Mouse (Mus musculus): ENCODE data around the gene Ovgp1.
"Not testable (repeated sequence)": the region's sequence is repeated elsewhere in the genome, so short reads cannot be mapped to it uniquely, and the experiment has no call there.

Gene Ovgp1

DNA sequence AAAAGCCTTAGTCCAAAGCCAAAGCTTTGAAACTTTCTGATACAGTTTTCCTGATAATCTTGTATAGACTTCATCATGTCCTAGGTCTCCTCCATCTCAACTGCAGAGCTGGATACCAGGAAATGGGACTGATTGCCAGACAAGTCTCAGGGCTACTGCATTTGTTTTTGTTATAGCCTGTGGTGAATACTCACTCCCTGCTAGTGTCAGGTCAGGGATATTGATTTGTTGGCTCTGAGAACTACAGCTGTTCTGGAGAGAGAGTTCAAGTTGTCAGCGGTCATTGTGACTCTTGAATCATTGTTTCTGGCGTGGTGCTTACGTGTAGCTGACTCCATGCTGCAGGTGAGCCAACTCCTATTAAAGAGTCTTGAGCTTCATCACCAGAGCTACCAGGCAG lies at the start of gene Ovgp1:
Gene Ovgp1 (plus strand): TSS at position 301 of the 400 bp plus-strand sequence.
- DNase-seq (ENCODE audit: low read depth, low spot score): no peak

DNA sequence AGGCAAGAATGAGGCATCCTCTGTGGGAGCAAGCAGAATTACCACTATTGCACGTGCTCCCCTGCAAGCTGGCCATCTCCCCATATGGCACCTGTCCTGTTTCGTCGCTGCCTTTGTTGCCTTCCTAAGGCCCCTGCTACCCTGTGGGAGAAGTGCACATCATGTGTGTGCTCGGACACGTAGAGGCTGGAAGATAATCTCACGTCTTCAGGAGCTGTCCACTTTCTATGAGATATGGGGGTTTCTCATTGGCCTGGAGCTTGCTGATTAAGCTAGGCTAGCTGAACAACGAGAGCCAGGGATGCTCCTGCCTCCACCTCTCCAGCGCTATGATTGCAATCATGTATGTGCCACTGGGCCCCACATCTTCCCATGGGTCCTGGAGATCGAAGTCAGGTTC lies 48.9 kb upstream of the Ovgp1 start:
- DNase-seq (ENCODE audit: low read depth, low spot score): no peak

DNA sequence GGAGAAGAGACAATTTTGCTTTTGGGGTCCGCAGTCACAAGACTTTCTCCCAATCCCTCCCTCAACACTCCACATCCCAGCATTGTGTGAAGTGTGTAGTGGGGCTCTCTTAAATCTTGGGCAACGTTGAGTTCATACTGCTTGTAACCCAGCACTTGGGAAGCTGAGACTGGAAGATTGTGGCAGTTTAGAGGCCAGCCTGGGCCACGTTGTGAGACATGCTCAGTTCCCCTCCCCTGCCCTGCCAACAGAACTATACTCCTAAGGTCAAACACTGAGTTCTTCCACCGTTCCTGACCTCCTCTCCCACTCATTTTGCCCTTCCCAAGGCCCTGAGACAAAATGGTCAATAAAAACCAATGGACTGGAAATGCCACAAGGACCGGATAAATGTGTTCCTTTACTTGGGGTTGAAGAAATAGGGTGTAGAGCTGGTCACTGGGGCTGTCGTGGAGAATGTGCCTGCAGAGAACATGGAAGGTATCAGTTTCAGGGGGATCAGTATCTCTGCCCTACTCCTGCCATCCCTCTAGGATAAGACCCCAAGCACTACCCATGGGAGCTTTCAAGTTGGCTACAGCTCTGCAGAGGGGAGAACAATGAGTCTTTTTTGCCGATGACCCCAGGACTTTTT lies 45.8 kb upstream of the Ovgp1 start:
- DNase-seq (ENCODE audit: low read depth, low spot score): no peak

DNA sequence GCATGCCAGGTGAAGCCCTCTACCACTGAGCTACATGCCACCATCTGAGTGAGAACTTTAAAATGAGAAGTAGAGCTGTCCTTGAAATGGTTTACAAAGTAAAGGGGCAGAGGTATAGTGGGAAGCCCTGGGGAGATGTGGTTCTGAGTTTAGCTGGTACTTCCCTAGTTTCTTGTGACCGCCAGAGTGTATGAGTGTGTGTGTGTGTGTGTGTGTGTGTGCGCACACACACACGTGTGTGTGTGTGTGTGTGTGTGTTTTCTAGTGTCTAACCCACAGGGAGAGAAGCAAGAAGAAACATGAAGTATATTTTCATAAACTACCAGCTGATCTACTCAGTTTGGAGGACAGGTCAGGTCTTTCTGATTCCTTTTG lies 45.3 kb upstream of the Ovgp1 start:
- no peak for DNase-seq (ENCODE audit: low read depth, low spot score)

DNA sequence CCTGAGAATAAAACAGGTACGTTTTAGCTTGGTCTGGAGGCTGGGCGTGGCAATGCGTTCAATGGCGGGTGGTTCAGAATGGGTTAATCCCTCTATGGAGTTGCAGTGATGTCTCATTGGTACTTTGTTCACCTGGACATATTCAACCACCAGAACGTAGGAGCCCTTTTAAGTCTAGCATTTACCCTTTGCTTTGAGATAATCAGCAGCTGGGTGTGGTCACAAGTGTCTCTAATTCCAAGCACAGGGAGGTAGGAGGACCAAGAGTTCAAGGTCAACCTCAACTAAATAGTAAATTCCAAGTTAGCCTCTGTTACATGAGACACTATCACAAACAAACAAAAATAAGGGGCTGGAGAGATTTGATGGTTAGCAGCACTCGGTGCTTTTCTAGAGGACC lies 44.7 kb upstream of the Ovgp1 start:
- no peak for DNase-seq (ENCODE audit: low read depth, low spot score)

DNA sequence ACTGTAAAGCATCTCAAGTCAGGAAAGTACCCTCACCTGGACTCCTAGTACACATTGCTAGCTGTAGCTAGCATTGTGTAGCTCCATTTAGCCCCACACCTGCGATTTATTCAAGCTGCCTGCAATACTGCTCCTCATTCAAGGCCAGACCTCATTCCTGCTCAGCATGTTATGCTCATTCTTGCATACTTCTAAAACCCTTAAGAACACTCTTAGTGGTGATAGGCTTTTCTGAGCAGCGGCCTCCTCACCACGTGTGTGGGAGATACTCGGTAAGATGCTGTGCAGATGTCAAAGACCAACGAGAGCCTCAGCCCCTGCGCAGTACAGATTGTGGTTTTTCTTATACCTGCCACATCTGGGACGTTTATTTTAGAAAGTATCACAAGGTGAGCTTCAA lies 43.7 kb upstream of the Ovgp1 start:
- no peak for DNase-seq (ENCODE audit: low read depth, low spot score)

DNA sequence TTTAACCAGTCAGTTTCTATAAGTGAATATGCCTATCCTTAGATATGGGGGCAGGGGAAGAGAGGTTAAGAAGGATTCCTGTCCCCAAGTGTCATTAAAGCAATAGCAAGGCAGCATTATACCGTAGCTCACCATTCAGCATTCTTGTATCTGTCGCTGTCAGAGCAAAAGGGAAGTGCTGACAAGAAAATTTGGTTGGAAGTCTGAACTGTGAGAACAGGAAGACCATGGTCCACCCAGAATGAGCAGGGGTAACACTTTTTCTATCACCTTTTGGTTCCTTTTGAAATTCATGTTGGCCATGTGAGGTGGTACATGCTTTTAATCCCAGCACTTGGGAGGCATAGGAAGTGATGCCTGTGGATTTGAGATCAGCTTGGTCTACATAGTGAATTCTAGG lies 42.4 kb upstream of the Ovgp1 start:
- no peak for DNase-seq (ENCODE audit: low read depth, low spot score)

DNA sequence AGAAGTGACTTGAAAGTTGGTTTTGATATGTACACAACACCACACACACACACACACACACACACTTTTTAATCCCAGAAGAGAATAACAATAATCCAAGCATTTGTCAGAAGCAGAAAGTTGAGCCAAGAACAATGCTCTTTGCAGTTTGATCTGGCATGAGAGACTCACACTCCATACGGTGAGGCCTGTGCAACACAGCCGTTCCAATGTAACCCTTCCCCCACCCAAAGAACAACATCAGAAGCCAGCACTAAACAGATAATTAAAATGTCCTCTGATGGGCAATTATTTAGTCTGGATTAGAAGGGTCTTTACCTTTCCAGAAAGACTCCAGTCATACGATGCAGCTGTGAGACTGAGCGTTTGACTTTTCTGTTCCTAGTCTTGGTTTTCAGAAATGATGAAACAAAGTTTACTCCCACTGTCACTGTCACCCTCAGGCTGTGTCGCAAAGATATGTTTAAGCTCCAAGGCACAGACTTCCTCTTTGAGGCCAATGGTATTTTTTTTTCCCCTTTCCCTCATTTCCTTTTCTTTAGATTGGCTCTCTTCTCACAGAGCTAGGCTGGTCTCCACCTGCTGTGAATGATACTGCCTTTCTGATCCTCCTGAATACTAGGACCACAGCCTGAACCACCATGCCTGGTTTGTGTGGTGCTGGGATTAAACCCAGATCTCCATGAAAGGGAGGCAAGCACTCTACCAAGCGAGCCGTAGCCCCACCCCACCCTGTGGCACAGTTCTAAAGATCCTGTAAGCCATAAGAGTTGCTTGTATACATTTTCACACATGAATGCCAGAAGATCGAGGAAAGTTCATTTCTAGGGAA lies 41.1 kb upstream of the Ovgp1 start, which contains the start of gene I830077J02Rik:
Gene I830077J02Rik (minus strand): TSS at position 425 of the 832 bp plus-strand sequence.
- no peak for DNase-seq (ENCODE audit: low read depth, low spot score)

DNA sequence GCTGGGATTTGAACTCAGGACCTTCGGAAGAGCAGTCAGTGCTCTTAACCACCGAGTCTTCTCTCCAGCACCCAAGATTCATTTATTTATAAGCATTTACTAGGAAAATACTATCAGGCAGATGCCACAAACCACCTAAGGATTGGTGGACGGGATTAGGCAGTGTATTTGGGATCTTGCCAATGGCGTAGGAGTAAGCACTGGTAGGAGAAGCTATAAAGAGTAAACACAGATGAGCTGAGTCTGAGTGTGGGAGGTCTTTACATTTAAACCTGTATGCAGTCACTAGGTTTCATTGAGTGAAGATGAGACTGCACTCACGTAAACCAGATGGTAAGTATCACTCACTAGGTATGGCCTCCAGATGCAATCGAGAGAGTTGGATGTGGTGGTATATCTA lies 39.6 kb upstream of the Ovgp1 start:
- no peak for DNase-seq (ENCODE audit: low read depth, low spot score)

DNA sequence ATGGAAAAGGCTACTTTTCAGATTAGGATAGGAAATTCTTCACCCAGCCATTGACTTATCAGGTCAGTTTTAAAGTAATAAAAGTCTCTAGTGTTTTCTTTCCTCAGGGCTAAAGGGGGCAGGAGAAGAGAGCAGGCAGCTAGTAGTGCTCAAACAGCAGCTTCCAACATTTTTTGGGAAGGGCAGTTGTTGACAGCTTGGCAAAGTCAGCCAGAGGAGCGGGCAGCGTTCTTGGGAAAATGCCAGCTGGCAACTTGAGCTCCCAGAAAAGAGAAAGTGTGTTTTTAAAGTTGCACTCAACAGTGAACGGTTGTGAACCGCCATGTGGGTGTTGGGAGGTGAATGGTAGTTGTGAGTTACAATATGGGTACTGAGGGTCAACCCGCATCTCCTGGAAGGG lies 38.5 kb upstream of the Ovgp1 start:
- DNase-seq (ENCODE audit: low read depth, low spot score): no peak

DNA sequence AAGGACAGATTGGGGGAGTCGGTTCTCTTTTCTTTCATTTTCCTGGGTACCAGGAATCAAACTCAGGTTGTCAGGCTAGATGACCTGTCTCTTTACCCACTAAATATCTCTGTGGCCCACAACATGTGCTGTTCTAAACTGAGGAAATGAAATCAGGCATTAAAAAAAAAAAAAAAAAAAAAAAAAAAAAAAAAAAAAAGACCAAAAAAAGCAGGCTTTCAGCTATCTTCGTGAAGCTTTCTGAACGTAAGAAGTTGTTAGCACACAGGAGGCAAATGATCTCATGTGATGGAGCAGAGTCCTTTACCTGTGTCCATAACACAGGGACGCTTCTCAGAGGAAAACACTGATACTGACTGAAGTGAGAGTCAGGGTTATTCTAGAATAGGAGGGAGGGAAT lies 37.4 kb upstream of the Ovgp1 start:
- DNase-seq (ENCODE audit: low read depth, low spot score): no peak

DNA sequence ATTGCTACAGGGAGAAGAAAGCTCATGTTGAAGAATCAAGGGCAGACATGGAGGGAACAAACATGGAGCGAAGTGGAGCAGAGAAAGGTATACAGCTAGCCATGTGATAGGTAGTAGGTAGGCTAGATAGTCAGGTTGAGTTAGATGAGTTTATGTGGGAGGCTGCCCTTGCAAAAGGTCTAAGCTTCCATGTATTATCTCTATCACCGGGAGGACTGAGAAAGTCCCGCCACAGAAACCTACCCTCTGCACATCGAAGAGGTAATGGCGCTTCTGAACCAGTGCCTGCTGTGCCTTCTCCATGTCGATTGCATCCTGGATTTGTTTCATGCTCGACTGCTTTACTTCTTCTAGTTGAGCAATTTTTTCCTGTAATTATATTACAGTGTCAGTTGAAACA lies 22.2 kb upstream of the Ovgp1 start:
- no peak for DNase-seq (ENCODE audit: low read depth, low spot score)

DNA sequence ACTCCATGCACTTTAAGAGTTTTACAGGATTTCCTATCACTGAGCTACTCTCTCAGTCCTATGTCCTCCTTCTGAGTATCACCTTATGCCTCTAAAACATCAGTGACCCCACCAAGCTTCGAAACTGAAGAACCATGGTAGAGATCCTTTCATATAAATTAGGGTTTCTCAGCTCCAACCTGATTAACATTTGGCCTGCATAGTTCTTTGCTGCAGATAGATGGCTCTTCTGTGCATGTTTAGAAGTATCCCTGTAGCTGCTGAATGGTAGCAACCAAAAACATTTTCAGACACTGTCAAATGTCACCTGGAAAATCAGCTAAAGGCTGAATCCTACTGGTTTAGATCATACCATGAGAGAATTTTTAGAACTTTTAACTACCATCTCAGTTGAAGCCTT lies 16.3 kb upstream of the Ovgp1 start:
- no peak for DNase-seq (ENCODE audit: low read depth, low spot score)

DNA sequence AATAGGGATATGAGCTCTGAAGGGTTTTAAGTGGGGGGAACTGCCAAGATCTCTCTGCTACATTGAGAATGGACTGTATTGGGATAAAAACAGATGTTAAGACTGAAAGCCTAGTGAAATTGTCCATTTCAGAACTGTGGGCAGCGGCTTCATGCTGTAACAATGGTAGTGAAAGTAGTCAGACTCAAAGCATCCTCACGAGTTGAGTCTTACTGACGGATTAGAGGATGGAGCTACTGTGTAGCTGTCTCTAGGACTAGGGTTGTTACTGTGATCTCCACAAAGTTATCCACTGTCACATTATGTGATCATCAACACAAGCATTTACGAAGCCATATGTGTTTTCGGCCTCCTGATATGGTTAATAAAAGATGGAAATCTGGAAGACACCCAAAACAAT lies 15.3 kb upstream of the Ovgp1 start:
- no peak for DNase-seq (ENCODE audit: low read depth, low spot score)

DNA sequence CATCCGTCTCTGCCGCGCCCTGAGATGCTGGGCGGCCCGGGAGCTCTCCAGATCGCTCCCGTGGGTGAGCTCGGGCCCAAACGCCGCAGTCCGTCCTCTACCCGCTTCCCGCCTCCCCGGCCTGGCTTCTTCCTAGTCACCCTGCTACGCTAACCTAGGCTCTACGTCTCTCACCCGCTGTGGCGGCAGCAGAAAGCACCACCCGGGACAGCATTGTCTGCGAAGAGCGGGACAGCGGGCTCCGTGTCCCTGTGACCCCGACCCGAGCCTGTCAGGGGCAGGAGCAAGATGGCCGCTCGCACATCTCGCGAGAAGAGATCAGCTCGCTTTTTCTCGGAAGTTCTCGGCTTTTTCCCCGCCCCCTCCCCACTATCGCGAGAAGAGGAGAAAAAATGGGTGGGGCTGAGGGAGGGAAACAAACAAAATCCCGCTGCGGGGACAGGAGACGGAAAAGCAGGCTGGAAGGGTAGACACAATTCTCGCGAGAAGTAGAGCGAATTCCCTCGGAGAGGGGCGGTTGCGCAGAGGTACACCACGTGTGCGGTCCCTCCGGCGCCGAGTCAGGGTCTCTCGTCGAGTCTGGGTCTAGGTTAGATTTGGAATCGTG lies 14.4 kb upstream of the Ovgp1 start, which contains the start of gene Wdr77:
Gene Wdr77 (plus strand): TSS at position 396 of the 607 bp plus-strand sequence.
- DNase-seq (ENCODE audit: low read depth, low spot score): peak; percentile 100

DNA sequence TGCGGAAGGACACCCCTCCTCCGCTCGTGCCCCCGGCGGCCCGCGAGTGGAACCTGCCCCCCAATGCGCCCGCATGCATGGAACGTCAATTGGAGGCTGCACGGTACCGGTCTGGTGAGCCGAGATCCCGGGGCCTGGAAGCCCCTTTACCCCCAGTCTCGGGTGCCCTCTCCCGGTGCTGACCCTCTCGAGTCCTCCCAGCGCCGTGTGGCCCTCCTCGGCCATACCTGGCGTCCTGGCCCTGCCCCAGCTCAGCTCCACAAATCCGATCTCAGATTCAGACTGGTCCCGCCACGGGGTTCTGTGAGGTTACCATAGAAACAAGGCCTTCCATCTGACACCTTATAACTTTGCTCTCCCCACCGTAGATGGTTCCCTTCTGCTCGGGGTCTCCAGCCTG lies 13.9 kb upstream of the Ovgp1 start:
- no peak for DNase-seq (ENCODE audit: low read depth, low spot score)

DNA sequence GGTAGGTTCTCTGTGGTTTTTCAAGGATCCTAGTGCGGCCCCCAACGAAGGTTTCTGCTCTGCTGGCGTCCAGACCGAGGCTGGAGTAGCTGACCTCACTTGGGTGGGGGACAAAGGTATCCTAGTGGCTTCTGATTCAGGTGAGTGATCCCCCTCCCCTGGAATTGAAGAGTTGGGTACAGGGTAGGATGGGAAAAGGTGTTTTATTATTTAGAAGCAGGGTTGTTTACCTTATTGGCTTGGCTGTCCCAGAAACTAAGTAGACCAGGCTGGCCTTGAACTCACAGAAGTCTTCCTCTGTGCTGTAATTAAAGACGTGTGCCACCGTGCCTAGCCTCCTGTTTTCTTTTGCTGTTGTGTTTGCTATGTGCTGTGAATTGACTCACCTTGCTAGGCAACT lies 13.5 kb upstream of the Ovgp1 start, which contains the start of gene Atp5f1:
Gene Atp5f1 (minus strand): TSS at position 101 of the 400 bp plus-strand sequence.
- DNase-seq (ENCODE audit: low read depth, low spot score): no peak

DNA sequence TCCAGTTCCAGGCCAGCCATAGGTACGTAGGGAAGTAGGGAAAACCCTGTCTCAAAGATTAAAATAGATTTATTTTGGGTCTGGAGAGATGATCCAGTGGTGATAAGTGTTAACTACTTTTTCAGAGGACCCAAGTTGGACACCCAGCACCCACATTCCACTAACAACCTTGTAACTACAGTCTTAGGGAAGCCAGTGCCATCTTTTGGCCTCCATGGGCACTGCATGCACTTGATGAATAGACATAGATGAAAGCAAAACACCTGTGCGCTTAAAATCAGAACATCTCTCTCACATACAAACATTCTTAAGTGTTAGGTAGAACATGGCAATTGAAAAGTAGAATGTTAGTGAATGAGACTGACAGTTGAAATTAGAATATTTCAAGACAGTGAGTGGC lies 12.8 kb upstream of the Ovgp1 start:
- no peak for DNase-seq (ENCODE audit: low read depth, low spot score)

DNA sequence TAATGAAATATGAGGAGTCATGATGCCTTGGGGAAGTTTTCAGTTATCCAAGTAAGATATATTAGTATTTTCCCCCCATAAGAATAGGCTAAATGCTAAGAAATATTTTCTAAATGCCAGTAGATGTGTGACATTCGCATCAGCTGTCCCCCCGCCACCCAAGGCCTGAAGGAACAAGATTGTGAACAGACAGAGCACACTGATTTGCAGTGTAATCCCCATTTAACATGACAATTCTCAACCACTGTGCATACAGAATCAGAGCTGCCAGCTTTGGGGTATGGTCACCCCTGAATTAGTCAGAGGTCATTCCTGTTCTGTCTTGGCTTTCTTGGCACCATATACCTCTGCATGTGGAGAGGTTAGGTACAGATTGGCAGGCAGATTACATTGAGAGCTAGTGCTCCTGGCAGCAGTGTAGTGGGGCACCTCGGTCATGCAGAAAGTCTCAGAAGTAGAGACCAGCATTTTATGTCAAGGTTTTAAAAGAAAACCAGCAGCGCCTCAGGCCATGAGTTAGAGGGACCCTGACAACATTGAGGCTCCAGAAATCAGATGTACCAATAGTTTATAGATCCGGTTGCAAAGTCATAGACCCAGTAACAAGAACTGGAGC lies 1.6 kb upstream of the Ovgp1 start:
- no peak for DNase-seq (ENCODE audit: low read depth, low spot score)

DNA sequence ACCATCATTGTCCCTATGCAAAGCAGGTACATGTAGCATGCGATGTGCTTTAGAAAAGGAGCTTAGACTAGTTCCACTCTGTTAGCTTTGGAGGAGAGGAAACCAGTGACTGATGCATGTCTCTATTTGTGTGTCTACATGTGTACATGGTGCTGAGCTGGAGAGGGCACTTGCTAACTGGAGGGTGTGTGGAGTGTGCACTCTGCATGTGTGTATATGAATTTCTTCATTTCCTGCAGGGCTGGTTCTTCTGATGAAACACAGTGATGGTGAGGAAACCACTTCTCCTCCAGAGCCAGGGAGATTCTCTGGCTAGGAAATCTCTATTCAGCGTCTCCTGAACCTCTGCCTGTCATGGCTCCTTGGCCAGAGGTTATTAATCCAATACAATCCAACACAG lies 663 bp downstream of the Ovgp1 start:
- DNase-seq (ENCODE audit: low read depth, low spot score): no peak

DNA sequence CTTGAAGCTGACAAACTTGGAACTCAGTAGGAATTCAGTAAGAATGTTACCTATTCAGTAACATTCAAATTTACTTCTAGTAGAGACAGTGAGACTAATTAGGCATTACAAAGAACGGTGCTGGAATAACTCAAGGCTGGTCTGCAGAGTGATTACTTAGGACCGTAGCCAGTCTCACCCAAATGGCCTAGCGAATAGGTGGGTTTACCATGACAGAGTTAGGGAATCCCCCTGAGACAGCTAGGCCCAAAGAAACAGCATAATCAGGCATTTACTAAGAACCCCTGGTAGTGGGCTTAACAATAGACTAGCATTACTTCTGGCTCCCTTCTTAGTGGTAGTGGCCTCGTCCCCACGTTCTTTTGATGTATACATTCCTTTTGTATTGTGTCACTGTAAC lies 16.1 kb downstream of the Ovgp1 start:
- DNase-seq (ENCODE audit: low read depth, low spot score): not testable (repeated sequence)

DNA sequence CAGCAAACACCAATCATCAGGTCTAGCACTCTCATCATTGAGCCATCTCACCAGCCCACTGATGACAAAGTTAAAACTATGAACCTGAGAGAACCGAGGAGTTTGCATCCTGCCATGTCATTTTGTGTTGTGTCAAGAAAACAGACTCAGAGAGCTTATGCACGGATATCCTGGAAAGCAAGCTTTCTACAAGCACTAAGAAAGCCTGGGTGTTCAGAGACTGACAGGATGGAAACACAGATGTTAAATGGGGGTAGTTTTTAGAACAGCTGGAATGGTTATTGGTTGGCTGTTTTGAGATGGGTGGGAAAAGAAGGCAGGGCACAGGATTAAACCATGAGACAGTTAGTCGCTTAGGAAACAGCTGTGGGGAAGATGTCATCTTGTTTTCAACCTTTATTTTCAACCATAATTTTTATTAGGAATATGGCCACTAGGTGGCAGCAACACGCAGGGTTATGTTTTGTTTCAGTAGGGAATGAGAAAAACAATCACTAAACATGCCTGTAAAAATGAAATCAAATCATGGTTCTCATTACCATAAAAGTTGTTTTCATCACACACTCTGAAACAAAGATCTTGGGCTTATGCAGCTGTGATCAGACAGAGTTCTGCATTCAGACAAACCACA lies 18.3 kb downstream of the Ovgp1 start:
- DNase-seq (ENCODE audit: low read depth, low spot score): peak; percentile 40
